Mouse (Mus musculus) right cerebral cortex, postnatal 36 days (tissue): ENCODE data around the gene Phf19.

Experiments used
- DNase-seq, 2 experiments: peaks; one replicate each; pipeline ENCODE4 v3.0.0; 2022; ENCODE audit warnings: low spot score in 2 of 2, mixed read lengths in 1 of 2

Phf19 gene

DNA sequence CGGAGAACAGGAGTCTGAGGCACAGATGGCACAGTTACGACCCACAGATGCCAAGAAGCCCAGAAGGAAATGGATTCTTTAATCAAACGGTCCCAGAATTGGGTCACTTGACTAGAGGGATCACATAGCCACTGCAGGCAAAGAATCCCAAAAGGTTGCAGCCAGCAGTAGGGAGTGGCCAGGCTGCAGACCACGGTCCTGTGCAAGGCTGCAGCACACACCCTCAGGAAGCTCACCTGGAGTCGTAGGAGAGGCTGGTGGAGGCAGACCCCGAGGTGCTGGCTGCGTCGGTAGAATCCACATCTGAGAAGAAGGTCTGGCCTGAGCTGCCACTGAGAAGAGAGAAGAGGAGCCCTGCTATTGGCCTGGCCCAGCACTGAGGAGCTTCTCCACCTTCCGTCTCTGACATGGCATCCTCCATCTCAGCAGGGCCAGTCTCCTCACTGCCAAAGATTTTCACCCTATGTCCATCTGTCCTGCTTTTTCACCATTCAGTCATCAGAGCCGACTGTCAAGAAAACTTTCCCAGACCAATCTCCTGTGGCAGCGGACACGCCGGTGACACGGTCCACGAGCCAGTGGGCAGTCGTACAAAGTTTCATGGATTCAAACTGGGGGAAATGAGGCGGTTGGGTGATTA, 16.9 kb downstream of the Phf19 start:
- no peak for DNase-seq

DNA sequence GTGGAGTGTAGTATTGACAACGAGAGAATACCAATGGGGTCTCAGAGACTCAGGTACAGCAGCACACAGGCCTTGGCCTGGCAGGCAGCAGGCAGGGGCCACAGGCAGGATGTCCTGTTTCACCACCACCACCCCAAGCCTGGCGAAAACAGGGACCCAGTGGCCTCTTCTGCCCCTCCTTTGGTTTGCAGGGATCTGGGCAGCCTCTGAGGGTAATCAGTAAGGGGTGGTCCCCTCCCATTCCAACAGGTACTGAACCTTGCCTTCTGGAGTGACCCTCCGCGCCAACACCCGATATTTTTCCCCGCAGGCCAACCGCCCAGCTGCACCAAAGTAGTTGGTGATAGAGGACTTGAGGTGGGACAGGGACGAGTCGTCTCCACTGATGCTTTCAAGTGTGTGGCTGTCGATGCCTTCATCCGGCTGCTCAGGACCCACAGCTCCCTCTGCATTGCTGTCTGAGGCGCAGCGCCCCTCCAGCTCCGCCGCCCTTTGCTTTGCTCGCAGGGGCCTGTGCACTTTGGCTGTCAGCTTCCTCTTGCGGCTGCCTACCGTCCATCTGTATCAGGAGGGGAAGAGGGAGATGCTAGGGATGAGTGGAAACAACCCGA, 18.2 kb downstream of the Phf19 start:
- no peak for DNase-seq

DNA sequence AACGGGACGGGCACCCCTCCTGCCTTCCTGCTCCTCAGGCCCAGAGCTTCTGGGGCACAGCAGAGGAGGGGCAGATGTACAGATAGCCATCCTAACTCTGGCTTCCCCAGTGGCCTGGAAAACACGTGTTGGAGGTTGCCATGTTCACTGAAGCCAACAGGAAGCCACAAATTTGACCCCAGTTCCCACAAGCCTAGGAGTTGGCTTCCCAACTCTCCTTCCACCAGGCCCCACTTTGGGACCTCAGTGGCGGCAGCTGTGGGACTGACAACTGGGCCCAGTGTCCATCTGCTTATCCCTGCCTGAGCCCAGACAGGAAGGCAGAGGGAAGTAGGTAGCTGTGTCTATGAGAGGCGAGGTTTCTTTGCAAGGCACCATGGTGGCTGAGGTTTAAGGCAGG, 19.9 kb downstream of the Phf19 start:
- DNase-seq = no peak

DNA sequence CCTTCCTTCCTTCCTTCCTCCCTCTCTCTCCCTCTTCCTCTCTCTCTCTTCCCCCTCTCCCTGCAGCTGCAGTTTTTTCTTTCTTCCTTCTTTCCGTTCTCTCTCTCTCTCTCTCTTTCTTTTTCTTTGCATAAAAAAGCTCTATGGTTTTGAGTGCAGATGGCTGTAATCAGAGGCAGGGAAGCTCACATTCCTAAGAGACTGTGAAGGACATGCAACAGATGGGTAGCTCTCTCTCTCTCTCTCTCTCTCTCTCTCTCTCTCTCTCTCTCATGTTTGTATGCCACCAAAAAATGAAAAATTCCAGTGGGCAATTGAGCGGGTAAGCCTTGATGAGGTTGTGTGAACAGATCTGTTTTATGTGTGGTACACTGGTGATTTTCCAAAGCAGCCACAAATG, 29.6 kb downstream of the Phf19 start:
- no peak for DNase-seq

DNA sequence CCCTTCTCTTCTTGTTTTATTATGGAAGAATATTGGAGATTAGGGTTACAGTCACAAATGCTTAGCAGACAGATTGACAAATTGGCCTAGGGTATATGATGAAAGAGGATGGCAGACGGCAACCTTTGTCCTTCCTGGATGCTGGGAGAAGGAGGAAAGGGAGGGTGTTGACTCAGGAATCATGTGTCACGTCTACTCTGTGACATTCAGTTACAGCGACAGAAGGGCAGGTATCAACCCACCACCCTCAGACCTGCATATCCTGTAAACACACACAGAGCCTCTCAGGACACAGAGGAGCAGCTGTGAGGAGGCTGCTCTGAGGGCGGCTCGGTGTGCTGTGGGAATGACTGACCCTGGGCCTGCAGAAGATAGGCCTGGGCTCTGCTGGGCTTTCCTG, 30.6 kb downstream of the Phf19 start:
- no peak for DNase-seq

DNA sequence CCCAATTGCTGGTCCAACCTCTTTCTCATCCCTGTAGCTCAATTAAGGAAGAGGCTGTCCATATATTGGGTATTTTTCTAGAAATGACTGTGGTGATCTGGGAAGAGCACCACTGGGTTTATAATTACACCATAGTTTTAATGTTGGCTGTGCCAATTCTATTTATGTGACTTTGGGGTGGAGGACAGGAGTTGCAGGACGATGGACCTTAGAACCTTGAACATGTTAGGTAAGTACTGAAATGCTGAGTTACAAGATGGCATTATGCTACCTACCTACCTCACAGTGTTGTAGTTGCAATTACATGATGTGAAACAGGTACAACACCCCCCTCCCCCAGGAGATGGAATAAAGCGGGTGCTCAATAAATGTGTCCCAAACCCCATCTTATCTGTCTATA, 31.1 kb downstream of the Phf19 start:
- DNase-seq = no peak

DNA sequence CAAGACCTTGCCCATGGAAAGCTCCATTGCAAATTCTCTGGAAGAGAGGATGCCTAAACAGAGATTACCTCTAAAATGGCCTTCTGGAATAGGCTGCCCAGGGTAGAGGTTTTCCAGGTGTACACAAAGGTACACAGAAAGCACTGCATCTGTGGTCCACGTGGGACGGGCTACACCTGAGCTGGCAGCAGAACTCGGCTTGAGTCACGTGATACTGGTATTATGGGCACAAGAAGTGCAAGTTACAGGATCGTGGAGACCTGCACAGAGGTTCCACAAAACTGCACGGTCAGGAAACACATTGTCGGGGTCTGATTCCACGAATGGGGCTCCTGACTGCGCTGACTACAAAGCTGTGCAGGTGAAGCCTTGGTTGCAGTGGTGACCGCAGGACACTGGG, 33.8 kb downstream of the Phf19 start:
- no peak for DNase-seq

DNA sequence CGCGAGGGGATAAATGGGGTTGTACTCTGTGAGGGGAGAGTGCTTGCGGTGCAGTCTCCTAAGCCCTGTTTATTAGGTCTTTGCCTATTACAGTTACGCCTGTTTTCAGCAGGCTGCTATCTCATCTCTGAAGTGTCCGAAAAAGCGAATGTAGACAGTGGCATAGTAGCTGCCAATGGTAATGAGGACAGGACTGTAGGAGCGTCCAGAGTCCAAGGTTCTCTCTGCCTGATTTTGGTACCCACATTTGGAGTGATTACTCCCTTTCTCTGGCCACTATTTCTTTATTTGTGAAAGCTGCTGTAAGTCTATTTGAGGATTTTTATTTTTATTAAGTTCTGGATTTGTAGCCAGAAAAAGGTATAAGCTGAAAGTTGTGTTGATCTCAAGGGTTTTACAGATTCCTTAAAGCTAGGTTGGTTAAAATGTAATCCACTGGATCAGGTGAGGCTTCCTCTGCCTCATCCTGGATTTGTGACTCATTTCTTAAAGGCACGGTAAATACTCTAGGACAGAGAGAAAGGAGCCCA, 38.9 kb downstream of the Phf19 start, which contains the start of gene Psmd5:
TSS of gene Psmd5 (minus strand) at position 153 of the 530 bp plus-strand sequence.
- DNase-seq = no peak

DNA sequence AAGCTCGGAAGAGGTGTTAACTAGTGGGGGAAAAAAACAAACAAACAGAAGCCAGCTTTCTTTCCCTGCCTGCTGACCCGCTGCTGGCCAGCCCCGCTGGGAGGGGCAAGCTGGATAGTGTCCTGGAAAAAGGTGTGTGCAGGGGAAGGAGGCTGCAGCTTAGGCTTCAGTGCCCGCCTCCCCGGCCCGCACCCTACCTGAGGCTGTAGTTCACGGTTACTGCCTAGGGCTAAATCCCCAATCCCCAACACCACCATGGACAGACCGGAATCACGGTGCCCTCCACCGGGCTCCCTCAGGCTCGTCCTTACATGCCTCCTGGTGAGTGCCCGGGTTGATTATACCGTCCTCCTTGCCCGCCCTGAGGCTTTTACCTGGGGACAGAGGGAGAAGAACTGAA, 39.6 kb downstream of the Phf19 start, which contains the start of gene Cutal:
TSS of gene Cutal (plus strand) at position 126 of the 400 bp plus-strand sequence.
- DNase-seq = no peak

DNA sequence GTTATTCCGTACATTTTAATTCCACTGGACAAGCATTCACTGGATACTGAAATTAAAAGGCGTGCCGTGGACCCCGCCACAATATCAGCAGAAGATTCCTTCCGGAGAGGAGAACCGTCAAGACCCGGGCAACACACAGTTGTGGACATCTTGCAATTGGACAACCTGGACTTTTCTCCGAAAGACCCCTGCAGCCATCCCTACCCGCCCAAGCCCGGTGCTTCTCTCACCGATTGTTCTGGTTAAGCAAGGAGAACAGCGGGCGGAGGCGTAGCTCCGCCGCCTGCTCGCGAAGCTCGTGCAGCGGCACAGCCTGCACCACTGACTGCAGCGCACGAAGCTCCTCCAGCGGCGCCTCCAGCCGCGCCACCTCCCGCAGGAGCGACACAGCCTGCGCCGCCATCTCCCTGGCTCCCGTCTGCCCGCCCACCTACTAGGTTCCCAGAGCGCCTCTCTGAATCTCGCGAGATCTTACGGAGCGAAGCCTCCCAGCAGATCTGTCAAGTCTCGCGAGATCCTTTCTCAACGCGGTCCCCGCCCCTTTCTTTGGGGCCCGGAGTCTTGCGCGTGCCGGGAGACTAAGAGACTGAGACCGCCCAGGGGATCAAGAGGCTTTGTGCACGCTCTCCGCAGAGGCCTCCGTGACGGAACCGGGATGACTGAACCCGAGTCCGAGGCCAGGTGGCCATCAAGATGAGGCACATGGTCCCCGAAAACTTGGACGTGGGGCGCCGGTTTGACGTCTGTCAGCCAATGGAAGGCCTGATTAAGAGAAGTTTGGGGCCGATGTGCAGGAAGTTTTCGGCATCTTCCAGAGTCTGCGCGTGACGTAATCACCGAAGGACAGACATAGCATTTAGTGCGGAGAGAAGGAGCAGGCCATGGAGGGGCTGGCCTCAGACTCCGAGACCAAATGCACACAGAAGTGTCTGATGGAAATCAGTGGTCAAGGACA, 43.0 kb downstream of the Phf19 start:
- peak; percentile 91 to 92 for DNase-seq

DNA sequence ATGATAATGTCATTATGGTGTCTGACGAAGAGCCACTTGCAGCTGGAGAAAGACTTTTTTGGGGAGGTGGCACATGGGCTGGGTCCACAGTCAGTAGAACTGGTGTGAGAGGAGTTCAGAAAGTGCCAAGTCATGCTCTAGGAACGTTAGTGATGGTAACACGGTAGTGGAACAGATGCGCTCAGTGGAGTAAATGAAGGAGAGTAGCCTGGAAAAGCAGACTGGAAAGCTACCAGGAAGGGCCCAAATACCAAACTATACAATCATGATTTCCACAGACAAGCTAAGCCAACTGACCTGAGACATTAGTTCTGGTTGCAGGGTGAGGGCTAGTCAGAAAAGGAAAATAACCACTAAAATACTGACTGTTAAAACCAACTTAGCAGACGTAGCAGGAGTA, 44.1 kb downstream of the Phf19 start:
- no peak for DNase-seq

DNA sequence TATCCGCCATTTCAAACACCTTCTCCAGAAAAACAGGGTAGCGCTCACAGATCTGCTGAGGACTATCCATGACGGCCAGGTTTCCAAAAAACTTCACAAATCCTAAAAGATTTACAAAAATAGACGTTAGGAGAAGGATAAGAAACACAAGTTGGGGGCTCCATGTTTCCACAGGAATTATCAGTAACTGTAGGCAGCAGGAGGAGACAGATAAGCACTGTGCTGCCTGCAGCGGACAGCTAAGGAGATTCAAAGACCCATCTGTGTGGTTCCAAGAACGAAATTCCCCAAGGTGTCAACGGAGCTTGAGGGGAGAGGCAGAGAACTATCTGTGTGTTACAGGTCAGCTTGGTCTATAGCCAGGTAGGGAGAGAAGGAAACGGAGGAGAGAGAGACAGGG, 56.1 kb downstream of the Phf19 start:
- no peak for DNase-seq

DNA sequence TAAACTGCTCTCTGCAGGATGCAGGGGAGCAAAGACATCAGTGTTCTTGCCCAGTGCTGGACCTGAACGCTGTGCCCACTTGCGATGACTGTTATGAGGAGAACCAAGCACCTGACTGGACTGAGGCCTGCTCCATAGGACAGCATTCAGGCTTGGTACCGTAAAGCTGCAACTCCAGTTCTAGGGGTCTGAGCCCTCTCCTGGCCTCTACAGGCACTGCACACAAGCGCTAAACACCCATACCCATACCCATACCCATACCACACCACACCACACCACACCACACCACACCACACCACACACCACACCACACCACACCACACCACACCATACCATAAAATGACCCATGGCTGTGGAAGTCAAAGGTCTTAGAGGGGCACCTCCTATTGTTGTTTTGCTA, 58.6 kb downstream of the Phf19 start:
- no peak for DNase-seq

DNA sequence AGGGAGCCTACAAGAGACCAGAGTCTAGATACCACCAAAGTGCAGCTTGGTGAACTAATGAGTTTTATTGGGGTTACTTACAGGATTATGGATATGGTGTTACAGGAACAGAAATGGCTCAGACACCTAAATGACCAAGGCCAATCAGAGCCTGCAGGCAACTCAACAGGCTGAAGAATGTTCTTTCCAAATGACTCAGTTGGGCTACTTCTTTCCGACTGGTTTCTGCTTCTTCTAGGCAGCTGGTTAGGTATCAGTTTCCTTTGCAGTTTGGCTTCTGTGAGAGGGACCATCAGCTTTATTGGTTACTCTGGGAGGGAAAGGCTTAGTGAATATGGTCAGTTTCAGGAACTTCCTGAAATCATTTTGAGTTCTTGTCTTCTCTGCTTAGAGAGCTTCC, 66.1 kb downstream of the Phf19 start:
- no peak for DNase-seq
